11 mouse cellular contexts compared by ENCODE assay signal in genomic region chr15:79823588-79824280, GRCm38 (mm10). TPM values are rescaled to one million over a fixed set of nuclear protein-coding genes. Genes with fewer than 3 reads are reported as not detected.
A peak's percentile ranks its signal among the peaks of the same experiment; 100 is the strongest.
DNase-seq lines count a peak whose midpoint lies in the region; ATAC-seq and TF ChIP-seq lines count a peak whose summit lies in the region.
"Had no signal": no experiment of that assay in that cellular context is flagged by ENCODE, and none has a peak within 500 bp of the region (broad histone marks: within the 10 kb centered on the region; RNA-seq: fewer than 3 reads in every experiment).

No protein-coding gene starts in this region.

- H3K9ac ChIP-seq in kidney, embryonic 15.5 days: no peak overlapping the region
- H3K9ac ChIP-seq in limb, embryonic 14.5 days (ENCODE audit: low read depth, low read length, severe bottlenecking): no peak overlapping the region
- H3K9ac ChIP-seq in forebrain, embryonic 12.5 days: no peak overlapping the region
- H3K9ac ChIP-seq in forebrain, embryonic 16.5 days (replicated peaks; ENCODE audit: low read depth, low read length): no peak overlapping the region
- H3K9ac ChIP-seq: embryonic facial prominence, embryonic 15.5 days; limb, embryonic 12.5 days had no signal

- H3K36me3 ChIP-seq in kidney, embryonic 15.5 days: peaks cover 40% of the 10 kb centered on the region
- H3K36me3 ChIP-seq in limb, embryonic 14.5 days (ENCODE audit: control insufficient read depth, insufficient read depth, low read length): peaks cover 56% of the 10 kb centered on the region
- peaks cover 40% of the 10 kb centered on the region for H3K36me3 ChIP-seq in forebrain, embryonic 12.5 days (replicated peaks)
- no peaks in the 10 kb centered on the region; the same call in 1 of the 2 replicates for H3K36me3 ChIP-seq in forebrain, embryonic 16.5 days (ENCODE audit: control insufficient read depth, insufficient read depth)

- H3K9me3 ChIP-seq in kidney, embryonic 15.5 days (replicated peaks): no peaks in the 10 kb centered on the region
- no peaks in the 10 kb centered on the region for H3K9me3 ChIP-seq in limb, embryonic 14.5 days (ENCODE audit: control insufficient read depth, low read length)
- no peaks in the 10 kb centered on the region for H3K9me3 ChIP-seq in forebrain, embryonic 12.5 days
- H3K9me3 ChIP-seq in forebrain, embryonic 16.5 days (ENCODE audit: control insufficient read depth, low read length): no peaks in the 10 kb centered on the region
- H3K9me3 ChIP-seq: embryonic facial prominence, embryonic 15.5 days; G1E had no signal

- no peak overlapping the region for H3K4me2 ChIP-seq in kidney, embryonic 15.5 days
- H3K4me2 ChIP-seq in limb, embryonic 14.5 days (replicated peaks; ENCODE audit: low read depth, low read length, severe bottlenecking): no peak overlapping the region
- no peak overlapping the region for H3K4me2 ChIP-seq in forebrain, embryonic 12.5 days
- no peak overlapping the region for H3K4me2 ChIP-seq in forebrain, embryonic 16.5 days (ENCODE audit: low read length)
- H3K4me2 ChIP-seq: embryonic facial prominence, embryonic 15.5 days; limb, embryonic 12.5 days had no signal

- WGBS in kidney, embryonic 15.5 days: 64% methylated on average over 19 of the region's 19 CpGs
- 70% methylated on average over 19 of the region's 19 CpGs for WGBS in limb, embryonic 14.5 days
- 73% methylated on average over 19 of the region's 19 CpGs for WGBS in forebrain, embryonic 12.5 days
- WGBS in forebrain, embryonic 16.5 days: 68% methylated on average over 19 of the region's 19 CpGs

- intact Hi-C loops in gastrocnemius, adult 2 months (cut with DNase I): loop anchor here (10.0 kb wide), 1 partner anchor 69 kb away; no protein-coding TSS in a partner anchor

- peaks cover 47% of the 10 kb centered on the region for H3K4me1 ChIP-seq in kidney, embryonic 15.5 days
- H3K4me1 ChIP-seq in limb, embryonic 14.5 days (ENCODE audit: control insufficient read depth, insufficient read depth, low read length): peaks cover 7% of the 10 kb centered on the region; the same call in 1 of the 2 replicates
- H3K4me1 ChIP-seq in forebrain, embryonic 12.5 days: peaks cover 46% of the 10 kb centered on the region
- H3K4me1 ChIP-seq in forebrain, embryonic 16.5 days (replicated peaks; ENCODE audit: control insufficient read depth, insufficient read depth, low read length): peaks cover 31% of the 10 kb centered on the region

- TF ChIP-seq POLR2A in limb, embryonic 14.5 days (IDR thresholded peaks at IDR 0.05; ENCODE audit: borderline replicate concordance, extremely low read depth, insufficient read depth, insufficient read length): no peak

- no peak for TF ChIP-seq CTCF in gastrocnemius, adult 2 months (IDR thresholded peaks at IDR 0.05)

- no peak; the same call in 1 of the 2 replicates for ATAC-seq in kidney, embryonic 15.5 days (replicated peaks; ENCODE audit: low FRiP score)
- no peak for ATAC-seq in limb, embryonic 14.5 days (ENCODE audit: low FRiP score, low read depth)
- ATAC-seq in forebrain, embryonic 12.5 days (ENCODE audit: low FRiP score): no peak
- ATAC-seq in forebrain, embryonic 16.5 days: no peak

- H3K27ac ChIP-seq in kidney, embryonic 15.5 days: no peak overlapping the region
- H3K27ac ChIP-seq in gastrocnemius, adult 2 months: no peak overlapping the region
- H3K27ac ChIP-seq in limb, embryonic 14.5 days (replicated peaks; ENCODE audit: low read depth, low read length): no peak overlapping the region
- H3K27ac ChIP-seq in forebrain, embryonic 12.5 days: no peak overlapping the region
- no peak overlapping the region for H3K27ac ChIP-seq in forebrain, embryonic 16.5 days (ENCODE audit: low read length)
- H3K27ac ChIP-seq: embryonic facial prominence, embryonic 15.5 days; limb, embryonic 12.5 days had no signal

- H3K4me3 ChIP-seq in kidney, embryonic 15.5 days (replicated peaks): no peak overlapping the region
- H3K4me3 ChIP-seq in gastrocnemius, adult 2 months: no peak overlapping the region
- no peak overlapping the region for H3K4me3 ChIP-seq in limb, embryonic 14.5 days (replicated peaks; ENCODE audit: low read length)
- no peak overlapping the region for H3K4me3 ChIP-seq in forebrain, embryonic 12.5 days (replicated peaks)
- H3K4me3 ChIP-seq in forebrain, embryonic 16.5 days (replicated peaks; ENCODE audit: low read length): no peak overlapping the region
- H3K4me3 ChIP-seq: embryonic facial prominence, embryonic 15.5 days; limb, embryonic 12.5 days had no signal

- H3K27me3 ChIP-seq in kidney, embryonic 15.5 days: no peaks in the 10 kb centered on the region
- H3K27me3 ChIP-seq in limb, embryonic 14.5 days (ENCODE audit: control insufficient read depth, insufficient read depth, low read length): no peaks in the 10 kb centered on the region
- no peaks in the 10 kb centered on the region for H3K27me3 ChIP-seq in forebrain, embryonic 12.5 days
- no peaks in the 10 kb centered on the region for H3K27me3 ChIP-seq in forebrain, embryonic 16.5 days (replicated peaks; ENCODE audit: control insufficient read depth, insufficient read depth, low read length)
- H3K27me3 ChIP-seq: embryonic facial prominence, embryonic 15.5 days; limb, embryonic 12.5 days had no signal

- peak; percentile 34 for DNase-seq in kidney, adult 11 months
- peak; percentile 54 for DNase-seq in MEL-GATA-1-ER (ENCODE audit: extremely low read depth, low read depth)
- DNase-seq in gastrocnemius, adult 2 months: peak; percentile 81
- peak; percentile 23 for DNase-seq in limb, embryonic 14.5 days (ENCODE audit: low spot score)
- no peak for DNase-seq in right cerebral cortex, adult 18-20 months

RNA-seq across cellular contexts. Expression of gene Npcd, which starts 10.3 kb away (rescaled TPM):
- polyA plus RNA-seq in kidney, embryonic 15.5 days (2015; fragmentation: Nextera tagmentation; extraction: Ambion mirVana): not detected in 2 replicates
- total RNA-seq in gastrocnemius, adult 2 months (2021): under 1 TPM; 0.22 to 0.38 TPM
- polyA plus RNA-seq in limb, embryonic 14.5 days (2012; rRNA removed): 1.7 TPM in 1 of 2 replicates, not detected in the other
- 0.50 and 0.99 TPM in 2 replicates for polyA plus RNA-seq in limb, embryonic 14.5 days (2014; fragmentation: Nextera tagmentation; extraction: Ambion mirVana)
- polyA plus RNA-seq in forebrain, embryonic 12.5 days (2016; fragmentation: Nextera tagmentation; extraction: Ambion mirVana): 0.87 TPM in 1 of 2 replicates, not detected in the other
- 1.4 TPM in 1 of 2 replicates, not detected in the other for polyA plus RNA-seq in forebrain, embryonic 16.5 days (2015; fragmentation: Nextera tagmentation; extraction: Ambion mirVana)
- total RNA-seq: G1E had no signal
- polyA plus RNA-seq: G1E; limb, embryonic 12.5 days had no signal

RNA-seq across cellular contexts. Expression of gene Cbx6, which starts 10.8 kb away (rescaled TPM):
- polyA plus RNA-seq in kidney, embryonic 15.5 days (2015; fragmentation: Nextera tagmentation; extraction: Ambion mirVana): 45.5 and 50.4 TPM in 2 replicates
- 10 to 100 TPM in 1 of 2 experiments, 1 to 10 TPM in 1; 8.4 to 12.6 TPM for total RNA-seq in gastrocnemius, adult 2 months (2021)
- polyA plus RNA-seq in limb, embryonic 14.5 days (2012; rRNA removed): 83.4 and 95.0 TPM in 2 replicates
- 49.1 and 49.9 TPM in 2 replicates for polyA plus RNA-seq in limb, embryonic 14.5 days (2014; fragmentation: Nextera tagmentation; extraction: Ambion mirVana)
- polyA plus RNA-seq in forebrain, embryonic 12.5 days (2016; fragmentation: Nextera tagmentation; extraction: Ambion mirVana): 31.1 and 31.5 TPM in 2 replicates
- polyA plus RNA-seq in forebrain, embryonic 16.5 days (2015; fragmentation: Nextera tagmentation; extraction: Ambion mirVana): 49.3 and 53.2 TPM in 2 replicates

RNA-seq across cellular contexts. Expression of gene Nptxr, which starts 19.2 kb away (rescaled TPM):
- 2.0 and 2.4 TPM in 2 replicates for polyA plus RNA-seq in kidney, embryonic 15.5 days (2015; fragmentation: Nextera tagmentation; extraction: Ambion mirVana)
- 1 to 10 TPM in 1 of 2 experiments, under 1 TPM in 1; 0.46 to 1.0 TPM for total RNA-seq in gastrocnemius, adult 2 months (2021)
- polyA plus RNA-seq in limb, embryonic 14.5 days (2012; rRNA removed): 9.3 and 11.3 TPM in 2 replicates
- 2.6 and 4.7 TPM in 2 replicates for polyA plus RNA-seq in limb, embryonic 14.5 days (2014; fragmentation: Nextera tagmentation; extraction: Ambion mirVana)
- polyA plus RNA-seq in forebrain, embryonic 12.5 days (2016; fragmentation: Nextera tagmentation; extraction: Ambion mirVana): 7.2 and 8.0 TPM in 2 replicates
- polyA plus RNA-seq in forebrain, embryonic 16.5 days (2015; fragmentation: Nextera tagmentation; extraction: Ambion mirVana): 19.2 and 24.7 TPM in 2 replicates

RNA-seq across cellular contexts. Expression of gene Dnal4, which starts 46.1 kb away (rescaled TPM):
- polyA plus RNA-seq in kidney, embryonic 15.5 days (2015; fragmentation: Nextera tagmentation; extraction: Ambion mirVana): 58.3 and 67.4 TPM in 2 replicates
- total RNA-seq in gastrocnemius, adult 2 months (2021): 1 to 10 TPM; 4.2 to 6.2 TPM
- polyA plus RNA-seq in limb, embryonic 14.5 days (2012; rRNA removed): 70.2 and 88.9 TPM in 2 replicates
- 60.9 and 68.2 TPM in 2 replicates for polyA plus RNA-seq in limb, embryonic 14.5 days (2014; fragmentation: Nextera tagmentation; extraction: Ambion mirVana)
- 76.7 and 78.3 TPM in 2 replicates for polyA plus RNA-seq in forebrain, embryonic 12.5 days (2016; fragmentation: Nextera tagmentation; extraction: Ambion mirVana)
- polyA plus RNA-seq in forebrain, embryonic 16.5 days (2015; fragmentation: Nextera tagmentation; extraction: Ambion mirVana): 87.9 and 89.5 TPM in 2 replicates
